Mouse (Mus musculus) brown adipose tissue, adult 24 weeks (tissue): ENCODE data around the gene Susd1. TPM values are rescaled to one million over a fixed set of nuclear protein-coding genes. Genes with fewer than 3 reads are reported as not detected.

ENCODE experiments used
- H3K27ac ChIP-seq: fragments of 200-500 bp; replicated peaks from 2 replicates; pipeline ENCODE4 v1.5.1; 2012; ENCODE audit warnings: low read depth, mild to moderate bottlenecking, low read length
- H3K4me1 ChIP-seq: fragments of 200-500 bp; 2 replicates; pipeline ENCODE4 v1.6.1; 2012; ENCODE audit warnings: low read length, mixed read lengths; ENCODE audit not compliant: control insufficient read depth, insufficient read depth, insufficient read length
- H3K4me3 ChIP-seq: fragments of 200-500 bp; 2 replicates; pipeline ENCODE4 v1.5.1; 2012; ENCODE audit warnings: low read depth, mild to moderate bottlenecking, low read length, moderate library complexity; ENCODE audit not compliant: insufficient read depth
- polyA plus RNA-seq: library from polyadenylated mRNA; stranded (reverse); fragments of >200 nt; gene quantifications from 2 replicates; pipeline ENCODE4 v1.2.4, GENCODE M21; 2012; ENCODE audit not compliant: missing spikeins, insufficient read depth, insufficient read length

The Susd1 gene
- polyA plus RNA-seq, 1 experiment: 1.1 TPM

DNA sequence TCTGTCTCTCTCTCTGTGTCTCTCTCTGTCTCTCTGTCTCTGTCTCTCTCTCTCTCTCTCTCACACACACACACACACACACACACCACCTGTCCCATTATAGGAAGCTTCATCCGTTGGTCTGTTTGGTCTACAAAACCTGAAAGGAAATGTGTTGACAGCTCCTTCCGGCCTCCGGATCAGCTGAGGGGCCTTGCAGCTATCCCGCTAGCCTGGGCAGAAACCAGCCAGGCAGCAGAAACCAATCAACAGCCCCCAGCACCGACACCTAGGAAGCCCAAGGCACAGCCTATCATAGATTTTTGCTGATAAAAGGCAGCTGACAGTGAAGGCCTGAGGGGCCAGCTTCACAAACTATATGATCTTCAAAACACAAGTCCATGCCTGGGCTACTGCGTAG, 7.1 kb upstream of the Susd1 start:
- Histone ChIP-seq H3K27ac (no peak overlapping the region), H3K4me3 (no peak overlapping the region), H3K4me1 (no peaks in the 10 kb centered on the region)

DNA sequence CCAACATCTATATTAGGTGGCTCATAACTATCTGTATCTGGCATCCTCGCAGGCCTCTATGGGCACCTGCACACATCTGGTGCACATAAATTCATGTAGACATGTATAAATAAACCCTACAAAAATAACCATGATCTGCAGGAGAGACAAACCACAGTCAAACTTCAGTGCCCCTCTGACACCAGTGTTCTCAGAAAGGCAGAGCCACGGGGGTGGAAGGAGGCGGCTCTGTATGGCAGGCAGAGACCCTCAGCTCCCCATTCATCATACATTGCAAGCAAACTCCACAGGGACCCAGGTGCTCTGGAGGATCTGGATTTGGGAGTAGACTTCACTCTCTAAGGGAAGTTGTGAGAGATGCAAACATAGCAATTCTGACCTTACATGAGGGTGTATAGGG, 6.6 kb upstream of the Susd1 start:
- H3K4me3 ChIP-seq: no peak overlapping the region
- H3K27ac ChIP-seq: no peak overlapping the region
- no peaks in the 10 kb centered on the region for H3K4me1 ChIP-seq

DNA sequence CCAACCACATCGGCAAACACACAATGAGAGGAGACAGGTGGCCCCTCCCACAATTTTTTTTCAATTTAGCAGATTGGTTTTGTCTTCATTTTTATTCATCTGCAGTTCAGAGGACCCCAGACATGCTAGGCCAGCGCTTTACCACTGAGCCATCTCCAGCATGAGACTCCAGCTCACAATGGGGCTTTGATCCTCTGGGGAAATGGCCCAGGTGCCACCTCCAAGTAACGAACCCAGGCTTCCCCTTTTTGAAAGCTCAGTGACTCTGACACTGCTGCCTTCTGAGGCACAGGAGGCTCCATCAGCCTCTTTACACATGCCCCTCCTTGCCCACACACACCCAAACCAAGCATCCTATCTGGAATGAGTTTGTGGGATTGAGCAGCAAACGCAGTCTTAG, 5.7 kb upstream of the Susd1 start:
- Histone ChIP-seq H3K27ac (no peak overlapping the region), H3K4me3 (no peak overlapping the region), H3K4me1 (peaks cover 3% of the 10 kb centered on the region; the same call in 1 of the 2 replicates)

DNA sequence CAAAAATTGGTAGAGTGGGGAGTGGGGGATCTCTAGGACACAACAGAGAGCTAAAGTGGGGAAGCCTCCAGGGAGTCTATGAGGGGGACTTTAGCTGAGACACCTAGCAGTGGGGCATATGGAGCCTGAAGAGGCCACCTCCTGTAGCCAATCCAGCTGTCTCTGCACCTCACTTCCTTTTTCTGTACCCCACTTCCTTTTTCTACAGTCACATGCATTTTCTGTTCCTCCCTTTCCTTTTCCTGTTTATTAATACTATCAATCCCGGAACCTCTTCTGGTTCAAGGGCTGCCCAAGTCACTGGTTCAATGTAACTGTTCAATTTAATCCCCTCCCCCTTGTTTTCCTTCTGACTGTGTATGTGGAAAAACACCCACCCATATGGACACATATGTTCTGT, 2.8 kb upstream of the Susd1 start:
- Histone ChIP-seq H3K4me1 (peaks cover 6% of the 10 kb centered on the region; the same call in 1 of the 2 replicates), H3K4me3 (no peak overlapping the region), H3K27ac (0 out of 2 replicates have a peak overlapping the region, but pooled peaks have one; percentile 38)

DNA sequence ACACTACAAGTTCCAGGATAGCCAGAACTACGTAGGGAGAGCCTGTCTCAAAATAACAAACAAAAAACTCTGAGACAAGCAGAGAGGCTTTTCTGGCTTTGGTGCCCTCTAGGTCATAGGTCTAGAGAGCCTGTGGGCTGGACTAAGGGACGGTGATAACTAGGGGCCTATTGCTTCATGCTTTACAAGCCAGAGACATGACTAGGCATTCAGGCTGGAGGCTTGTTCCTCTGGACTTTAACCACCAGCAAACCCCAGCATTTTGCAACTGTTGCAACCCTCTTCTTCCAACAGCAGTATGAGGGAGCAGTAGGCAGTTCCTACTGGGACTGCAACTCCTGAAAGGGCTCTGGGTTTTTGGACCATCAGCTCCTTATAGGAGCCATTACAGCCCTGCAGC, 1.5 kb upstream of the Susd1 start:
- Histone ChIP-seq H3K27ac (peak overlapping the region; percentile 45; the same call in 1 of the 2 replicates), H3K4me1 (peaks cover 6% of the 10 kb centered on the region; the same call in 1 of the 2 replicates), H3K4me3 (no peak overlapping the region)

DNA sequence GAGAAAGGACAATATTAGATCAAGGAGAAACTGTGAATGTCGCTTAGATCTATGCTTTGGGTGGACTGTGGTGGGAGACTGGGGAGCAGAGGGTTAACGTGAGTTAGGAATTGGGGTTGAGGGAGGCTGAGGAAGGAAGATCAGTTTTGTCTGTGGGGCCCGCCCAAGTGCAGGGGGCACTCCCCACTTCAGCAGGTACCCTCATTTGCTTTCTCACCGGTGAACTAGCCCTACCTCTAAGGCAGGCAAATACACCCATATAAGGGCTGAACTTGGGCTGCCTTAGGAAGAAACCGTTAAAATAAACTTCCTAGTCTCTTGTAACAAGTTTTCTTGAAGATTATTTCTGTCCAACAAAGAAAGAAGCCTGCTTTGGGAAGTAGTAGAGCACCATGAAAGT, 608 bp upstream of the Susd1 start:
- 0 out of 2 replicates have a peak overlapping the region, but pooled peaks have one; percentile 60 for H3K4me3 ChIP-seq
- no peak overlapping the region for H3K27ac ChIP-seq
- H3K4me1 ChIP-seq: peaks cover 6% of the 10 kb centered on the region; the same call in 1 of the 2 replicates

DNA sequence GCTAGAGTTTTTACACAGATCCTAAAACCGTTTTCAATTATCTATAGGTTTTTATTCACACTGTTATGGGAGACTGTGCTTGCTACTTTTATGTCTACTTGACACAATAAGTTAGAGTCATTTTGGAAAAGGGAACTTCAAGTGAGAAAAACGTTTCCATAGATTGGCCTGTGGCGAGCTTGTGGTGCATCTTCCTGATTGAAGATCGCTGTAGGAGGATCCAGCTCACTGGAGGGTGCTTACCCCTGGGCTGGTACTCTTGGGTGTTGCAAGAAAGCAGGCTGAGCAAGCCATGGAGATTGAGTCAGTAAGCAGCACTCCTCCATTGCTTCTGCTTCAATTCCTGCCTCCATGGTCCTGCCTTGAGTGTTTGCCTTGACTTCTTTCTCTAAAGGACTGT, 2.5 kb downstream of the Susd1 start:
- peaks cover 6% of the 10 kb centered on the region; the same call in 1 of the 2 replicates for H3K4me1 ChIP-seq
- no peak overlapping the region for H3K4me3 ChIP-seq
- H3K27ac ChIP-seq: no peak overlapping the region

DNA sequence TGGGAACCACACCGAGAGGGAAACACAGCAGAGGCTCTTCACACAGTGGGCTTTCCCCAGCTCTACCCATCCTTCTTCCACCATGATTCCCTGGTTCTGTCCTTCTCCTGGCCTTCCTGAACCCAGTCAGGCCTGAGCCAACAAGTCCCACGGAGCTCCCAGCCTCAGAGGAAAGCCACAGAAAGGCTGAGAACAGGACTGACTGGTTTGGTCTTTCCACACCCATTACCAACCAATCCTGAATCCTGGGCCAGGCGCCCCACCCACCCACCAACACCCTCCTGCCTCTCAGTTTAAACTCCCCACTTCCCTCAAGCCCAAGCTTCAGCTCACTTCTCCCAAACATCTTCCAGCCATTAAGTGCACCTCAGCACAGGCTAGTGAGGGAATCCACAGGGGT, 4.4 kb downstream of the Susd1 start:
- Histone ChIP-seq H3K27ac (no peak overlapping the region), H3K4me1 (0 out of 2 replicates have a peak, but pooled peaks cover 3% of the 10 kb centered on the region), H3K4me3 (no peak overlapping the region)

DNA sequence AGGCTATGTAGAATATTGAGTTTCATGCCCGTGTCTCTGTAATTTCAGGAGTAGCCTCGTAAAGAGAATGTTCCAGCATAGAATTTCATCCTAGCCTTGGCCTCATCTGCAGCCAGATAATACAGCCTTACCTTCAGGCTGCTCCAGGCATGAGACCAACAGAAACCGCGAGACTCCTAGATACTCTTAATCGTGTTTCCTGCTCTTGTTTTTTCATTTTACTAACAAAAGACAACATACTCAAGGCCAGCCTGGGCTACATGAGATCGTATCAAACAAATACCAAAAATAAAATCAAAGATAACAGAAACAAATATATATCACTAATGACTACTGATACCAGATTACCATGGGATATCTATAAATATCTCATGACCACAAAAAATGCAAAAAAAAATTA, 9.3 kb downstream of the Susd1 start:
- H3K4me1 ChIP-seq: no peaks in the 10 kb centered on the region
- H3K4me3 ChIP-seq: no peak overlapping the region
- no peak overlapping the region for H3K27ac ChIP-seq

DNA sequence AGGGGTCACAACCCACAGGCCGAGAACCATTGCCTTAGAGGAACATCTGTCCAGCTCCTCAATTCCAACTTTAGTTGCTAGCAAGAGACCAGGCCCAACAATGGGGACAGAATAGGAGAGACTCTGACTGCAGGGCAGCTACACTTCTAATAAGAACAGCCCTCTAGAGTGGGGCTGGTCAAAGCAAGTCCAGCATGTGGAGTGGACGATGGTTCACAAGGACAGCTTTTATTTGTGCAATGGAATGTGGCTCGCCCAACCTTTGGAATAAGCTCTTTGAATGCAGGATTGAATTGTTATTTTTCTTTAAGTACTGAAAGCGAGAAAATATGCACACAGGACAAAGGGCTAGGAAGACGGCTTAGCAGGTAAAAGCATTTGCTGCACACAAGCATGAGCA, 12.0 kb downstream of the Susd1 start:
- no peak overlapping the region for H3K27ac ChIP-seq
- H3K4me1 ChIP-seq: no peaks in the 10 kb centered on the region
- H3K4me3 ChIP-seq: no peak overlapping the region

DNA sequence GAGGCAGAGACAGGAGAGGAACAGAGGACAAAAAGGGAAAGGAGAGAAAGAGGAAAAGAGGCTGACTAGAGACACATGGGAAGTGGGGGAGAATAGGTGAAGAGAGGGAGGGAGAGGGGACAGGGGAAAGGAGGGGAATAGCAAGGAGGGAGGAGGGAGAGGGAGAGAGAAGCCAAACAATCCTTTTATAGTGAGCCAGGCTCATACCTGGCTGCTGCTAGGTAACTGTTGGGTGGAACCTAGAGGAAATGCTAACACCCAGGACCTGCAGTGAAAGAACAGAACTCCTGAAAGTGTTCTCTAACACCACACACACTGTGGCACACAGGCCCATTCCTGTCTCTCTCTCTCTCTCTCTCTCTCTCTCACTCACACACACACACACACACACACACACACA, 15.6 kb downstream of the Susd1 start:
- Histone ChIP-seq H3K4me1 (no peaks in the 10 kb centered on the region), H3K27ac (no peak overlapping the region), H3K4me3 (no peak overlapping the region)

DNA sequence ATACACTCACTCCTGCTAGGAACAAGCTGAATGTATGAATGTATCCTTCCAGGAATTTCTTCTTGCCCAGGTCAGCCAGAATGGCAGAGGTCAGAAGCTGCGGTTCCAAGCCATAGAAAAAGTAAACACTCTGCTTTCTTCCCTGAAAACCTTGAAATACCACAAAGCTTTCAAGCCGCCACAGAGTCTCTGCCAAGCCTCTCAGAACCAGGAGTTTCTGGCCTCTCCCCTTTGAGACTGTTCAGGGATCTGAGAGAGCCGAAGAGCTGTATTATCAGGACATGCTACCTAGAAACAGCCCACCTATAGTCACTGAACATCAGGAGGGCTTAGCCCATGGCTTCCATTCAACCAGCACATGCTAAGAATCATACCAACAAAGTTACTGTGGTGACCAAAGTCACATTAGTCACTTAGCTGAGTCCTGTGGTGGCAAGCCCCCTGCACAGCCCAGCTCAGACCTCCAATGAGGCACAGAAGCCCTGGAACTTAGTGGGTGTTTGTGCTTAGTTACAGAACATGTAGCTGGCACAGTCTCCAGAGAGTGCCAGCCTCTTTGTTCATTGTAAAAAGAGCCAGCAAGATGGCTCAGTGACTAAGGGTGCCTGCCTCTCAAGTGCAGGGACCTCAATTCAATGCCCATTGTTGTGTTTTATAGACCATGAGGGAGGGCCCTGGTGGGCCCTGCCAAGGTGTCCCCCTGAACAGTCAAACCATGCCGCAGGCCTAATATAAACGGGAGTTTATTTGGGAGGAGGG, 16.2 kb downstream of the Susd1 start:
- H3K27ac ChIP-seq: no peak overlapping the region
- no peaks in the 10 kb centered on the region for H3K4me1 ChIP-seq
- H3K4me3 ChIP-seq: no peak overlapping the region

DNA sequence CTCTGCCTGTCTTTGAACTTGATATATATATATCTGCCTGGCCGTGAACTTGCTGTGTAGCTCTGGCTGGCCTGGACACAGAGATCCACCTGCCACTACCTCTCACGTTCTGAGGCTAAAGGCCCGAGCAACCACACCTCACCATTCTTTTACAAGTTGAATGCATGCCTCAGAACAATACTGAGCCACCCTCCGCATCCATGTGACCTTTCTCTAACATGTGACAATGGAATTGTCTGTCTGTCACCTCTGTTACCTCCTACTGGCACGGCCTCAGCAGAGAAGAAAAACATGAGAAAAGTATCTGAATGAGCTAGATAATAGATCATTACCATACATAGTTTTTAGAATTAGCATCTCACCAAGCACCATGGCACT, 17.1 kb downstream of the Susd1 start:
- Histone ChIP-seq H3K4me1 (no peaks in the 10 kb centered on the region), H3K4me3 (no peak overlapping the region), H3K27ac (no peak overlapping the region)

DNA sequence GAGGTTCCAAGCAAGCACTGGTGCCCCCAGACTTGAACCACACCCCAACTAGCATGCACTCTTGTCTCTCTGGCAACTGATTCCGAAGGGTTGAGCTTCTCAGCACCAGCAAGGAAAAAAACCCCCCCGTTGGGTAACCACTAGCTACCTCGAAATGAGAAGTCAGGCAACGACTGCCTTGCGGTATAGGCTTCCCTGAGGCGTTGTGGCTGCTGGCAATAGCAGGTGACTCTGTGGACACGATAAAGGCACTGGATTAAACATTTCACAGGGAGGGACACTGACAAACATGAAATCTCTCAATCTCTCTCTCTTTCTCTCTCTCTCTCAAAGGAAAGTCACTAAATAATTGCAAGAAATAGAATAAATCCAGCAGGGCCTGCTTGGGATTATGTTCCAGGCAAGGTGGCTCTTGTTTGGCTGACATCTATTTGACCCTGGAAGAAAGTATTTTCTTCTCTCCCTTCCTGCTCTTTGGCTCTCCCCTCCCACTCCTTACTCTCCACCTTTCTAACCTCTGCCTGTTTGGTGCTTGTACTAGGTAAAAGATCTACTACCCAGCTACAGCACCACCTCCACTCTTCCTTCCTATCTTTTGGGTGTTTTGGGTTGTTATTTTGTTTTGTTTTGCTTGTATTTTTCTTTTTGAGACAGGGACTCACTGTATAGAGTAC, 17.6 kb downstream of the Susd1 start:
- Histone ChIP-seq H3K4me1 (no peaks in the 10 kb centered on the region), H3K27ac (no peak overlapping the region), H3K4me3 (no peak overlapping the region)

DNA sequence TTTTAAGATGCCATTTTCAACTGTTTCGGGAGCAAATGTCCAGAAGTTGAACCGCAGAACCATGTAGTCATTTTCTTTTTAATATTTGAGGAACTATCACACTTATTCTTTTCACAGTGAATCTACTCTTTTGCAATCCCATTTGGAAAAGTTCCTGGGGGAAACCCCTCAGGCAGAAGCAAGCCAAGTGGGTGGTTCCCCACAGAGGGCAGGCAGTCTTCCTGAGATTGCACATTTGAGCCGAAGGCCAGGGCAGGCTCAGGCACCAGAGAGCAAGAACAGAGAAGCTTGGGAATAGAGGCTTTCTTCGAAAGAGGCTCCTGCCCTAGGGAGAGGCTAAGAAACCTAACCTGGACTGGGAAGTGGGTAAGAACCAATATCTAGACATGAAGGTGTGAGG, 19.2 kb downstream of the Susd1 start:
- no peak overlapping the region for H3K4me3 ChIP-seq
- no peak overlapping the region for H3K27ac ChIP-seq
- H3K4me1 ChIP-seq: no peaks in the 10 kb centered on the region

DNA sequence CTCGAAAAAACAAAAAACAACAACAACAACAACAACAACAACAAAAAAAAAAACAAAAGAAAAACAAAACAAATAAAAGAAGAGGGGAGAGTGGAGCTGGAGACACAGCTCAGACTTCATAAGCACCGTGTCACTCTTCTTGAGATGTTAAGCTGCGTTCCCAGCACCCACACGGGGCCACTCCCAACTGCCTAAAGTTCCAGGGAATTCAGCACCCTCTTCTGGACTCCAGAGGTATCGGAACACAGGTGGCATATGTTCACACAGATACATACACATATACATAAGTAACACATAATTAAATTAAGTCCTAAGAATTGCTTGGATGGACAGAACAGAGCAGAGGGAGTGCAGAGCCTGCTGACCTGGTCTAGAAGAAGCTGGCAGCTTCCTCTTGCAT, 25.0 kb downstream of the Susd1 start:
- H3K4me3 ChIP-seq: no peak overlapping the region
- no peaks in the 10 kb centered on the region for H3K4me1 ChIP-seq
- no peak overlapping the region for H3K27ac ChIP-seq
